Mouse (Mus musculus) right cerebral cortex, postnatal 25 days (tissue): ENCODE measurements around the gene B230219D22Rik.
A peak's percentile ranks its signal among the peaks of the same experiment; 100 is the strongest.
"Not testable (repeated sequence)": the region's sequence is repeated elsewhere in the genome, so short reads cannot be mapped to it uniquely, and the experiment has no call there.

Experiments used
- DNase-seq: peaks from one replicate; pipeline ENCODE4 v3.0.0; 2022

B230219D22Rik gene

DNA sequence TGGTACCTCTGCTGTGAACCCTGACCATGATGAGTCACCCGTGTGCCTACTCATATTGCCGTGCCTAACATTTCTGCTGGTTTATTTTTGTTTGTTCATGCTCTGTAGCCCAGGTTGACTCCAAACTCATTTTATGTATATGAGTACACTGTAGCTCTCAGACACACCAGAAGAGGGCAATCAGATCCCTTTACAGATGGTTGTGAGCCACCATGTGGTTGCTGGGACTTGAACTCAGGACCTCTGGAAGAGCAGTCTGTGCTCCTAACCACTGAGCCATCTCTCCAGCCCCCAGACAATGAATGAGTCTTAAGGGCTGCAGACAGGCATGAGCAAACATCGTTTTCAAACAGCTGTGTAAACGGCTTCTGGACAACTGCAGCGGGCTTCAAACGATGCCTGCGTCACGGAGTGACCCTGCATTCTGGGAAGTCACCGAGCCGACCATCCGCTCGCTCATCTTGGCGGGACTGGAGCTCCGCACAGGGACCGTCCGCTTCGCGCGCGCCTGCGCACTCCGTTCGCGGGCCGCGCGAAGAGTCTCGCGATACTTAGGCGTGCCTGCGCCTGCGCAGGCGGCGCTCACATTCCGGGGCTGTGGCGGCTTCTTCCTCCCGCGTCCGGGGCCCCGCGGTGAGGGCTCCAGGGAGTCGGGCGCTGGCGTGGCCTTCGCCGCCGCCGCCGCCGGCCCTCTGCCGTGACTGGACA is at the start of gene B230219D22Rik:
Gene B230219D22Rik (plus strand): TSS at position 590 of the 708 bp plus-strand sequence.
- peak; percentile 91 for DNase-seq

DNA sequence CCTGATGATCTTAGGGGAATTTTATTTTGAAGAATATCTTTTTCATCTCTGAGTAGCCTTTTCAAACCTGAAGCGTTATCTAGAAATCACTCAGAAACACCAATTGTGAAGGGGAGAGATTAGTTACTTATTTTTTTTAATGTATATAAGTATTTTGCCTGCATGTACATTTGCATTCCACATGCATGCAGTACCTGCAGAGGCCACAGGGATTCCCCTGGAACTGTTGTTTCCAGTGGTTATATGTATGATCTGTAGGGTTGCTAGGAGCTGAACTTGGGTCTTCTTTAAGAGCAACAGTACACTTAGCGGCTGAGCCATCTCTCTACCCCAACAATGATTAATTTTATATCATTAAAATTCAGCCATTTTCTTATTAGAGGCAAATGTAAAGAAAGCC is 48.4 kb upstream of the B230219D22Rik start:
- DNase-seq, result no peak

DNA sequence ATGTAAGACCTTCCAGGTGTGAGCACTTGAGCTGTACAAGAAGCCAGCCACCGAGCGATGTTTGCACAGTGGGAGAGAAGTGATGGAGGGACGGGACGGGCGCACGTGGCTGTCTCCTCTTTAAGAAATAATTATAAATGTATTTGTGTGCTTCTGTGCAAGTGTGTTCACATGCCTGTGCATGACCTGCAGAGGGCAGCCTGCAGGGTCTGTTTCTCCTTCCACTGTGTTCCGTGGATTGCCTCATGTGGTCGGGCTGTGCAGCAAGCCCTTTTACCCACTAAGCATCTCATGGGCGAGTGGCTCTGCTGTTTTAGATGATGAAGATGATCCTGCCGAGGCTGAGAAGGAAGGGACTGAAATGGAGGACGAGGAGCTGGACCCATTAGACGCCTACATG is 42.8 kb upstream of the B230219D22Rik start:
- DNase-seq, result no peak

DNA sequence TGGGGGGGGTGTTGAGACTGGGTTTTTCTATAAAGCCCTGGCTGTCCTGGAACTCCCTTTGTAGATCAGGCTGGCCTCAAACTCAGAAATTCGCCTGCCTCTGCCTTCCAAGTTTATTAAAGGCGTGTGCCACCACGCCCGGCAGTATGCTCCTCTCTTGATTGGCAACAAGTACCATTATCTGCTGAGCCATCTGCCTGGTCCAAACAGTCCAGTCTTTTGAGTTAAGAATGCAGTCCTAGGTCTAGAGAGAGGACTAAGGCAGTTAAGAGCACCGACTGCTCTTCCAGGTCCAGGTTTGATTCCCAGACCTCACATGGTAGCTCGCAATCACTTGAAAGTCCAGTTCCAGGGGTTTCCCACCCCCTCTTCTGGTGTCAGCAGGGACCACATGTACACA is 41.9 kb upstream of the B230219D22Rik start:
- no peak for DNase-seq

DNA sequence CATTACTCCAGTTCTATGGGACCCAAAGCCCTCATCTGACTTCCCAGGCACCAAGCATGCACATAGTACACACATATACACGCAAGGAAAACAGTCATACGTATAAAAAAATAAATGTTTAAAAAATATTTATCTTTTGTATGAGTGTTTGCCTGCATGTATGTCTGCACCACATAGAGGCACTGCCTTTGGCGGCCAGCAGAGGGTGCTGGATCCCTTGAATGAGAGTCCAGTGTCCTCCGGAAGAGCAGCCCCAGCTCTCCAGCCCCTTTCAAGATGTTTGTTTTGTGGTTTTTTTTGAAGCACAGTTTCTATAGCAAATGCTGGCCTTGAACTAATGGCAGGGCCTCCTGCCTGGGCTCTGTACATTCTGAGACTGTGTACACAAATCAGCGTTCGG is 24.4 kb upstream of the B230219D22Rik start:
- no peak for DNase-seq

DNA sequence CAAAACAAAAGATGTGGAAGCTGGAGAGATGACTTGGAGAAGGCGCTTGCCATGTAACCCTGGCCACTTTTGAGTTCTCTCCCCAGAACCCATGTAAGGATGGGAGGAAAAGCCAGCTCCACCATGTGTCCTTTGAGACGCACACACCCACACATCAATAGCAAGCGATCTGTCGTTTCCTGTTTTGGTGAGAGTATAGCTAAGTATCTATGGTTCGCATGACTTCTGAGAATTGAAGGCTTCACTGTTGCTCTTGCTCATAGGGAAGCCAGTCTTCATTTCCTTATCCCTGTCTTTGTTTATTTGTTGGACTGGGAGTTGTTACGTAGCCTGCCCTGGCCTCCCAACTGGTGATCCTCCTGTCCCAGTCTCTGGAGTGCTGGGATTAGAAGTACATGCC is 20.2 kb upstream of the B230219D22Rik start:
- DNase-seq, result no peak

DNA sequence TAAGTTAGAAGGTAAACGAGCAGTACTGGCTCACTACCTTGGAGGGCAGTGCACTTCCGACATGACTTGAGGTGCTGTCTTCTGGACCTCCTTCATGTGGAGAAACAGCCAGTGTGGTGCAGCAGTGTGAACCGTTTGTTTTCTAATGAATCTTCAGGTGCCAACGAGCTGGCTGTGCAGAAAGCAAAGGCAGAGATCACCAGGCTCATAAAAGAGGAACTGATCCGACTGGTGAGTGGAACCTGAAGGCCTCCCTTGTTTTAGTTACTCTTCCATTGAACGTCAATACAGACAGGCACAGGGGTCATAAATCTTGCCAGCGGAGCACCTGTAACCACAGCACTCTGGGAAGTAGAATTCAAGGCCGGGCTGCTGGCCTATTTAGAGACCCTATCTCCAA is 15.6 kb upstream of the B230219D22Rik start:
- DNase-seq, result no peak

DNA sequence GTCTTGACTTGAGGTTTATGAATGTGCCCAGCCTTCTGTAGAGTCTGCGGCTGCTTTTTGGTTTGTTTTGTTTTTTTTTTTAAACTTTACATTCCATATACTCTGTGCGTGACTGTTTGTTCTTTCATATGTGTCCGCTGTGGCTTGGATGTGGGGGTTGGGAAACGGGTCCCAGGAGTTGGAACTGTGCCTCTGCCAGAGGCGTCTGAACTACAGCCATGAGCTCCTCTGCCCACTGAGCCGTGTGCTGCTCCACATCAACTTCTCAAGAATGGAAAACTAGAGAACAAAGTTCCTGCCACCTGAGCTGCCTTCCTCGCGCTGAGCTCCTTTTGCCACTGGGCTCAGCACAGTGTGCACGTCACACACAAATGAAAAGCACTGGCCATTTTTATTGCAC is 10.7 kb upstream of the B230219D22Rik start:
- no peak for DNase-seq

DNA sequence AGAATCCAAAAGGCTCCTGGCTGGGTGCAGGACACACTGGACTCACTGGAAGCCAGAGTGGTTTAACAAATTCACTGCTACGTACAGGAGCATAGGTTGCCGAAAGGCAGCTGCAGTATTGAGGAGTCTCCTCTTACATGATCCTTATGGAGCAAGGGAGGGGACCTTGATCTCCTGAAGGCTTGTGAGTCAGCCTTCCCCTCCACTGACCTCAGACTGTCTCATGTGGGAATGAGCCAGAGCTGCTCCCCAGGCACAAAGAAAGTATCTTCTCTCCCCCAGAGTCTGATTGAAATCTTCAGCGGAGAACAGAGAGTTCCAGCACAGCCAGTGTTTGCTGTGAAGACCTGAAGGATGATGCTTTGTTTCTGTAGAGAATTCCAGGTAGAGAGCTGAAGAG is 9.3 kb upstream of the B230219D22Rik start:
- DNase-seq, result no peak

DNA sequence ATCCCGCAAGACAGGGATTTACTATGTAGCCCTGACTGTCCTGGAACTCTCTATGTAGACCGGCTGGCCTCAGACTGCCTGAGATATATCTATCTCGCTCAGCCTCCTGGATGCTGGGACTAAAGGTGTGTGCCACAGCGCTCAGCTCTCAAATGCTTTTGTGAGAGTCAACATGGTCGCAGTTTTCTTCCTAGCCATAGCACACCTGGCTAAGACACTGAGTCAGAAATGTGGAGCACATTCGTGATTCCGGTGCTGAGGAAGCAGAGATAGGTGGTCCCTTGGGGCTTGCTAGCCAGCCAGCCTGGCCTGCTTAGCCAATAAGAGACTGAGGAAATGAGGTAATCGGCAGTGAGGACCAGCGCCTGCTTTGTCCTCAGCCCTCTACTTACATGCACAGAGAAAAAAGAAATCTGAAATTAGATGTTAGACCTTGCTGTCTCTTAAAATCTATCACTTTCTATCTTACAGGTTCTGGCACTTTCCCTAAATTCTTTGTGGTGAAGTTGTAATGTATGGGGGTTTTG is 6.8 kb upstream of the B230219D22Rik start:
- no peak for DNase-seq

DNA sequence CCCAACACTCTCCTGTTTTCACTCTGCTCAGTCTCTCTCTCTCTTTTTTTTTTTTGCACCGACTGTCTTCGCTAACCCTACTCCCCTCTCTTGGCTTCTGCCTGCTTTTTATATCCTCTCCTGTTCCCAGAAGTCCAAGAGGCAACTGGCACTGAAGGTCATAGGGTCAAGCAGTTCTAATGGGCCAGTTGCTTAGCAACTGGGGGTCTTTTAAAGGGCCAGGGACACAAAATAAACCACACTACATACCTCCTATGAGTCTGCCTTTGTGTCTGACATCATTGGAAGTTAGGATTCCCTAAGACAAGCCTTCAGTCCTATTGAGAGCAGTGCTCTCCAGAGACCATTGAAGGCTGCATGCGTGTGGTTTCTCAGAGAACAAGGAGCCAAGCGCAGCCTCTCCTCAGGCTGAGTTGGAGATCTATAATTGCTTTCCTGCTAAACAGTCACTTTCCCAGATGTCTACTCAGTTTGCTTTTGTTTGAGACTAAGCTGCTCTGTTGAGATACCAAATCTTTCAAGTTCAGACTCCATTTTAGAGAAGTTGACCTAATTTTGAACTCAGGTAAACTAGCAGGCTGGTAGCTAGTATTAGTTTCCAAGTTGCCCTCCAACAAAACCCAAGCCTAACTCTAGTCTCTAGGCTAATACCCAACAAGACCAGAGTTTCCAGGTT is 4.9 kb upstream of the B230219D22Rik start:
- DNase-seq, result no peak

DNA sequence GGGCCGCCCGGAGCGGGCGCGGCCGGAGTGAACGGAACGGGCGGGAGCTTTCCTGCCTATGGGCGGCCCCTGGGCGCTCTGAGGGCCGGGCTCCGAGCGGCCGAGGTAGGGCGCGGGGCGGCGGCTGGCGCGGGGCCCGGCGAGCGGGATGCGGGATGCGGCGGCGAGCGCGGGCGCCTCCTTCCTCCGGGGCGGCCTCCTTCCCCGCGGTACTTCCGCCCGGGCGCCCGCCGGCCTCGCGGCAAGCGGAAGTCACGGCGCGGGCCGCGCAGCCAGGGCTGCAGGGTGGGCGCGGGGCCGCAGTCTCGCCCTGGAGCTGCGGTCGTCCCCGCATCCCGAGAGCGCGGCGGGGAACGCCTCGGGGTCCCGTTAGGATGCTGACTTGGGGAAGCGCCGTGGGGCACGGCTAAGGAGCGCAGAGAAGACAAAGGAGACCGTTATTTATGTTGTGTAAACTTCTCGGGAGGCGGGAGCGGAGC is 358 bp downstream of the B230219D22Rik start:
- DNase-seq, result no peak

DNA sequence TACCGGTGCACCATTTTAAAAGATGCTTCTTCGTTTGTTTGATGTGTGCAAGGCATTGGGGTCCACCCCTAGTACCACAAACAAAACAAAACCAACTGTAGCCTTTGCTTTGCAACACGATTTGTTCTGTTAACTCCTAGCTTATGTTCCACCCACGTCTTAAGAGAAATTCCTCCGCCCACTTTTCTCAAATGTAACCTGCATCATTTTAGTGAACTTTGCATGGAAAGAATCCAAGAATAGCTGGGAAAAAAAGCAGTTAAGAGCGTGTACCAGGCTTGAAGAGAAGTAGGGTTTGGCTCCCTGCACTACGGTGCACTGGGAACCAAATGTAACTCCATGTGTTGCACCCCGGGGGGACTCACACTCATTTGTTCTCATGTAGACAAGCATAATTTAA is 1.2 kb downstream of the B230219D22Rik start:
- no peak for DNase-seq

DNA sequence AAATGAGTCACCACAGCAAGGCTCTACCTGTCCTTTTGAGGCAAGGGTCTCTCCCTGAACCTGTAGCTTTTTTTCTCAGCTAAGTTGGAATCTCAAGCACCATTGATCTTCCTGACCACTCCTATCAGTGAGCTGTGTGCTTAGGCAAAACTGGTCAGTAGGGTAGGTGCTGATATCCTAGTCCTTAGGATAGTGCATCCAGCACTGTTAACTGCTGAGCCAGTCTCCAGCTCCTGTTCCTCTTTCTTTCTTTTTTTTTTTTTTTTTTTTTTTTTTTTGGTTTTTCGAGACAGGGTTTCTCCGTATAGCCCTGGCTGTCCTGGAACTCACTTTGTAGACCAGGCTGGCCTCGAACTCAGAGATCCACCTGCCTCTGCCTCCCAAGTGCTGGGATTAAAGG is 3.1 kb downstream of the B230219D22Rik start:
- DNase-seq, result not testable (repeated sequence)

DNA sequence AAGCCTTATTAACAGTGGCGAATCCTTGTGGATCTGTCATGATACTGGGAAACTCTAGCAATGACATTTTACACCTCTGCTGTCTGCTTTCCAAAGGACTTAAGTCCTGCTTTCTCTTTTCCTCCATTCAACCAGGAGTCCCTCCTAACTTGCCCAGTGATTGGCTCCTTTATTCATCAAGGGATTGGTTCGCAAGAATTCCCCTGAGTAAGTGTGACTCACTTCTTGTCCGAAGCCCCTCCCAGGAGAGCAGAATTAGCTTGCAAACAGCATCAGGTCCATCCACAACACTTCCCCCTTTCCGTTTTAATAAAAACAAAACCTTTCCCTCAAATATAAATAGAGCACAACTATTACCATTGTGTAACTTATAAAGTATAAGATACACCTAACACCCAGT is 11.4 kb downstream of the B230219D22Rik start:
- no peak for DNase-seq

DNA sequence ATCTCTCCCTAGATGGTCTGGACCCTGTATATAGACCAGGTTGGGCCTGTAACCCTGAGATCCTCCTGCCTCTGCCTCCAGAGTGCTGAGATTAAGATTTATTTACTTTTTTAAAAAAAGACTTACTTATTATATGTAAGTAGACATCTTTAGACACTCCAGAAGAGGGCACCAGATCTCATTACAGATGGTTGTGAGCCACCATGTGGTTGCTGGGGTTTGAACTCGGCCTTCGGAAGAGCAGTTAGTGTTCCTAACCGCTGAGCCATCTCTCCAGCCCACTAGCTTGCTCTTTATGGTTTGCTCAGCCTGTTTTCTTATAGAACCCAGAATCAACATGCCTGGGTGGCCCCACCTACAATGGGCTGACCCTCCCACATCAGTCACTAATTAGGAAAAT is 19.9 kb downstream of the B230219D22Rik start:
- no peak for DNase-seq

DNA sequence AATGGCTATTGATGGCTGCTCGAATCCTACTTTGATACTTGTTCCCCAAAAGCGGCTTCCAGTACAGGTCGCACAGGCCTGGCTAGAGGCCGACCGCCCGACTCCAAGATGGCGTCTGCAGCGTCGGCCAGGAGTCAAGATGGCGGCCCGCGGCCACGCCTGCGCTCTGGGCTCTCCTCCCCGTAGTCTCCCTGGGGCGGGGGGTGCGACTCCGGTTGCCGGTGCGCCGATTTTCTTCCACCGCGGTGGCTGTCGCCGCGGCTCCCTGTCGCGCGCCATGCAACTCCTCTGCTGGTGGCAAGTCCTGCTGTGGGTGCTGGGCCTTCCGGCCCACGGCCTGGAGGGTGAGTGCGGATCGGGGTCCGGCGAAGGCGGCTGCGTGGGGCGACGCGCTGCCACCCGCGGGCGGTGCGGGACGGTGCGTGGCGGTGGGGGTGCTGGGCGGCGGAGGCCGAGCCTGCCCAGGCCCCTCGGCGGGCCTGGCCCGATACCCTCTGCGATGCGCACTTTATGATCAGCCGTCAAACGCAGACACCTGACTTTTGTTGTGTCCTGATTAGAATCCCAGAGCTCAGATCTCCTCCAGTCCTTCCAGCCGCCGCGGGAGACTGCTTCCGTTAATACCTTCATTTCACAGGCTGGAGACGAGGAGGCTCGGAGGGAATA is 21.7 kb downstream of the B230219D22Rik start, which contains the start of gene Txndc15:
Gene Txndc15 (plus strand): TSS at position 150 of the 666 bp plus-strand sequence.
- DNase-seq, result peak; percentile 87

DNA sequence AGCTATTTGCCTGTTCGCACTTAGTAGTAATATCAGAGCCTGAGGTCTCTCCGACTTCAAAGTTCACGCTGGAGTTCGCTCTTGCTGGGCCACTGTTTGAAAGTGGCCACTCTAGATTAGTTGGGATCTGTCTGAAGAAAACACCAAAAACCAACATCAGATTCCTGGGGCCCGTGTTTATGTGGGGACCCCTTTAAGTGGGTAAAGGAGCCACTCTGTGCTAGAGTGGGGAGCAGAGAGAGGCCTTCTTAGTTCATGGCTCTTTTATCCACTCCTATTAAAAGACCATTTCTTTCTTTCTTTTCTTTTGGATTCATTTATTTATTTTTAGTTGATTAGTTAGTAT is 22.2 kb downstream of the B230219D22Rik start:
- DNase-seq, result no peak

DNA sequence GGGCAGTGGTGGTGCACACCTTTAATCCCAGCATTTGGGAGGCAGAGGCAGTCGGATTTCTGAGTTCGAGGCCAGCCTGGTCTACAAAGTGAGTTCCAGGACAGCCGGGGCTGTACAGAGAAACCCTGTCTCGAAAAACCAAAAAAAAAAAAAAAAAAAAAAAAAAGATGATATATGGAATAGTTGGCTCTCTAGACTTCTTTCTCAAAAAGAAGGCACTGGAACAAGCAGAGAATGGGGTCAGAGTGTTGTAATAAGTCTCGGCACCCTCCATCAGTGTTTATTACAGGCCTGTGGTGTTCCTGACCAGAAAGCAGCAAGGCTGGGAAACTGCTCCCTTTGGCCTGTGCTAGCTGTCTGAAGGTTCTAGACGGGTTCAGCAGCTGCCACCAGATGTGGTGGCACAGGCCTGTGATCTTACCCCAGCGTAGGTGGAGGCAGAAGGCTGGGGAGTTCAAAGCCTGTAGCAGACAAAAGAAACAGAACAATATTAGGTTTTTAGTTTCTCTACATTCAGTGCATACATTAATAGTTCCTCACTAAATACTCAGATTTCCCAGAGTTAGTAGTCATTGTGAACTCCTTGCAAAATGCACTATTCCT is 23.1 kb downstream of the B230219D22Rik start:
- no peak for DNase-seq

DNA sequence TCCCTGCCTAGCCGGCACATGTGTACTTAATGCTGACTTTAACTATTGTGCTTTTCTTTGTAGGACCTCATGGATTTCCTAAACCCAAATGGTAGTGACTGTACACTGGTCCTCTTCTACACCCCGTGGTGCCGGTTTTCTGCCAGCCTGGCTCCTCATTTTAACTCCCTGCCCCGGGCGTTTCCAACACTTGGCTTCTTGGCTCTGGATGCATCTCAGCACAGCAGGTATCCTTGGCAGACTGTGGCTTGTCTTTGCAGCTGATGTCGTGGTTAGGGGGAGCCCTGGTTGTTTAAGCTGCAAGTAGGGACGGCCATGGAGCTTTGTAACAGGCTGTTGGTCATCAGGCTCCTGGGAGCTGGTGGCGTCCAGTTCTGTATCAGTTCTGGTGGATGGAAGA is 28.6 kb downstream of the B230219D22Rik start:
- DNase-seq, result no peak

DNA sequence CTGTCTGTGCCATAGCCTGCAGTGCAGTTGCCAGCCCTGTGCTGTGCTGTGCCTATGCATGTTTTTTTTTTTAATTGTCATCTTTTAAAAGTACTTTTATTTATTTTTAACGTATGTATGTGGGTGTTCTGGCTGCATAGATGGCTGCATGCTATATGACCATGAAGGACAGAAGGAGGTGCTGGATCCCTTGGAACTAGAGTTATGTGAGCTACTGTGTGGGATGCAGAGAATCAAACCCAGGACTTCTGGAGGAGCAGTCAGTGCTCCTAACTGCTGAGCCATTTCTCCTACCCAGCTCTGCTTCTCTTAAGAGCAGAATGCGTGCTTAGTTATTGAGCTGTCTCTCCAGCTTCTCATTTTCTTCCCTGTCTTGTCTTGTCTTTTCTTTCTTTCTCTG is 29.1 kb downstream of the B230219D22Rik start:
- no peak for DNase-seq

DNA sequence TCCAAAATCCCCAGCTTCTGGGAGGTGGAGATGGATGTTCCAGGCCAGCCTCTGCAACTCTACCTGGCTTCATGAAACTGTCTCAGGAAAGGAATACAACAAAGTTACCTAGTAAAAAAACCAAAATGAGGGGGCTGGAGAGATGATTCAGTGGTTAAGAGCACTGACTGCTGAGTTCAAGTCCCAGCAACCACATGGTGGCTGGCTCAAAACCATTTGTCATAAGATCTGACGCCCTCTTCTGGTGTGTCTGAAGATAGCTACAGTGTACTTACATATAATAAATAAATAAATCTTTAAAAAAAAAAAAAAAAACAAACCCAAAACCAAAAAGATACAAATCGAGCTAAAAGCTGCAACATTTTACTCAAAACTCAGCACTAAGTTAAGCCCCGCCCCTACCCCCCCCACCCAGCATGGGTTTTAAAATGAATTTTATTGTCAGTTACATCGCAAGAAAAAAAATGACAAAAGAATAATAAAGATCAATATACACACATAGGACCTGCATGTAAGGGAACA is 33.7 kb downstream of the B230219D22Rik start:
- DNase-seq, result no peak
